Mouse (Mus musculus) CH12.LX (cell line): Measurements from ENCODE around the gene Crybb1. TPM values are rescaled to one million over a fixed set of nuclear protein-coding genes. Genes with fewer than 3 reads are reported as not detected.

ENCODE experiments used
- DNase-seq: peaks from one replicate; pipeline ENCODE4 v3.0.0-alpha.2; 2013; ENCODE audit errors: extremely low read depth
- H3K27ac ChIP-seq: 2 replicates; pipeline ENCODE4 v1.5.1; 2012; ENCODE audit warnings: low read depth, mild to moderate bottlenecking, control low read depth, moderate library complexity; ENCODE audit not compliant: insufficient read depth
- H3K27me3 ChIP-seq: replicated peaks from 2 replicates; pipeline ENCODE3; 2012; ENCODE audit warnings: inconsistent platforms
- H3K36me3 ChIP-seq, 2 experiments: replicated peaks in 1 of 2; 2 replicates each; pipeline versions ENCODE3 to v1.6.1; 2012; ENCODE audit warnings: inconsistent platforms in 1 of 2, low read length in 1 of 2, mild to moderate bottlenecking in 1 of 2, mixed read lengths in 1 of 2, moderate library complexity in 1 of 2; ENCODE audit not compliant: control insufficient read depth in 1 of 2, insufficient read depth in 1 of 2
- H3K4me1 ChIP-seq, 2 experiments: 2 replicates each; pipeline ENCODE4 v1.6.1; 2012; ENCODE audit warnings: inconsistent platforms in 1 of 2, moderate library complexity in 1 of 2; ENCODE audit not compliant: insufficient read depth in 2 of 2, control insufficient read depth in 1 of 2
- H3K4me2 ChIP-seq: 2 replicates; pipeline ENCODE4 v1.6.1; 2012; ENCODE audit warnings: low read depth, mild to moderate bottlenecking, control low read depth; ENCODE audit not compliant: poor library complexity, insufficient read depth, severe bottlenecking
- H3K4me3 ChIP-seq, 3 experiments: fragments of 150-350 bp in 1 of 3; sonication (generic) in 1 of 3; replicated peaks in 1 of 3; 2 replicates each; pipeline versions ENCODE3 to v1.5.1; 2011 to 2012; ENCODE audit warnings: low read depth in 2 of 3, low read length in 2 of 3, mild to moderate bottlenecking in 2 of 3, moderate library complexity in 2 of 3, control low read depth in 1 of 3, improper control_type of control experiment in 1 of 3, inconsistent platforms in 1 of 3, mixed read lengths in 1 of 3; ENCODE audit not compliant: poor library complexity in 1 of 3
- H3K79me2 ChIP-seq: replicated peaks from 2 replicates; pipeline ENCODE4 v1.6.1; 2012; ENCODE audit warnings: mild to moderate bottlenecking, moderate library complexity; ENCODE audit not compliant: control insufficient read depth, poor library complexity, insufficient read depth, severe bottlenecking; ENCODE audit errors: extremely low read depth
- H3K9ac ChIP-seq: 2 replicates; pipeline ENCODE4 v1.6.1; 2012; ENCODE audit warnings: low read depth, mild to moderate bottlenecking, control low read depth, moderate library complexity; ENCODE audit not compliant: insufficient read depth
- H3K9me3 ChIP-seq: replicated peaks from 2 replicates; pipeline ENCODE3; 2012; ENCODE audit warnings: low read length, inconsistent platforms, mixed read lengths
- BHLHE40 ChIP-seq: IDR thresholded peaks from 2 replicates; pipeline ENCODE4 v1.6.1; 2011; ENCODE audit warnings: mild to moderate bottlenecking, low read depth, low read length, improper control_type of control experiment
- CHD1 ChIP-seq: IDR thresholded peaks from 2 replicates; pipeline ENCODE4 v1.6.1; 2012; ENCODE audit warnings: low read depth, low read length, improper control_type of control experiment, inconsistent platforms
- CHD2 ChIP-seq: IDR thresholded peaks from 2 replicates; pipeline ENCODE4 v1.6.1; 2011; ENCODE audit warnings: low read length, improper control_type of control experiment
- ELF1 ChIP-seq: IDR thresholded peaks from 2 replicates; pipeline ENCODE4 v1.6.1; 2014; ENCODE audit warnings: low read depth, mild to moderate bottlenecking, inconsistent platforms, low read length, improper control_type of control experiment
- EP300 ChIP-seq: IDR thresholded peaks from 2 replicates; pipeline ENCODE4 v1.6.1; 2011; ENCODE audit warnings: low read length, improper control_type of control experiment
- GABPA ChIP-seq: IDR thresholded peaks from 2 replicates; pipeline ENCODE4 v1.6.1; 2012; ENCODE audit warnings: low read depth, low read length, improper control_type of control experiment, inconsistent platforms; ENCODE audit not compliant: insufficient replicate concordance
- IRF4 ChIP-seq: IDR thresholded peaks from 2 replicates; pipeline ENCODE4 v1.6.1; 2014; ENCODE audit warnings: low read depth, mild to moderate bottlenecking, inconsistent platforms, low read length, improper control_type of control experiment
- MAX ChIP-seq: IDR thresholded peaks from 2 replicates; pipeline ENCODE4 v1.6.1; 2011; ENCODE audit warnings: low read length, improper control_type of control experiment
- MYC ChIP-seq: IDR thresholded peaks from 2 replicates; pipeline ENCODE4 v1.6.1; 2011; ENCODE audit warnings: low read depth, mild to moderate bottlenecking, improper control_type of control experiment, low read length
- NRF1 ChIP-seq: IDR thresholded peaks from 2 replicates; pipeline ENCODE4 v1.6.1; 2014; ENCODE audit warnings: low read depth, mild to moderate bottlenecking, inconsistent platforms, low read length, improper control_type of control experiment, moderate library complexity
- PAX5 ChIP-seq: IDR thresholded peaks from 2 replicates; pipeline ENCODE4 v1.6.1; 2012; ENCODE audit warnings: low read length, inconsistent platforms, mixed read lengths
- SIN3A ChIP-seq: IDR thresholded peaks from 2 replicates; pipeline ENCODE4 v1.6.1; 2012; ENCODE audit warnings: low read length, improper control_type of control experiment, inconsistent platforms
- USF2 ChIP-seq: conservative IDR thresholded peaks from 2 replicates; pipeline ENCODE4 v1.6.1; 2011; ENCODE audit warnings: low read depth, low read length, improper control_type of control experiment
- ZC3H11A ChIP-seq: IDR thresholded peaks from 2 replicates; pipeline ENCODE4 v1.6.1; 2012; ENCODE audit warnings: low read depth, mild to moderate bottlenecking, inconsistent platforms, low read length, improper control_type of control experiment
- ZMIZ1 ChIP-seq: IDR thresholded peaks from 2 replicates; pipeline ENCODE4 v1.6.1; 2012; ENCODE audit warnings: low read depth, mild to moderate bottlenecking, inconsistent platforms, low read length, improper control_type of control experiment
- ZNF384 ChIP-seq: IDR thresholded peaks from 2 replicates; pipeline ENCODE4 v1.6.1; 2012; ENCODE audit warnings: low read depth, low read length, improper control_type of control experiment, inconsistent platforms
- dilution Hi-C: fragments of 300-500 bp; cut with MboI; formaldehyde crosslinking; loops from 2 replicates; pipeline ENCODE4 v1.14.3; 2020; ENCODE audit warnings: low sequenced_read_pairs; ENCODE audit not compliant: extremely low pct_unique_long_range_greater_than_20kb, extremely low pct_ligation_motif_present
- in situ Hi-C: fragments of 300-500 bp; cut with MboI; formaldehyde crosslinking; loops from 3 replicates; pipeline ENCODE4 v1.14.3; 2019; ENCODE audit warnings: low sequenced_read_pairs, low pct_ligation_motif_present, low pct_unique_long_range_greater_than_20kb, mixed read lengths
- polyA plus RNA-seq: library from polyadenylated mRNA; unstranded; fragments of >175 nt; gene quantifications from 2 replicates; pipeline ENCODE4 v1.2.1, GENCODE M21; 2012; ENCODE audit warnings: low read depth; ENCODE audit not compliant: insufficient read length
- total RNA-seq, 2 experiments: library from RNA; depleted of rRNA; stranded (reverse); fragments of 300-350 nt in 1 of 2; fragments of >200 nt in 1 of 2; gene quantifications; 2 replicates each; pipeline ENCODE4 v1.2.3; 2012 to 2014

Crybb1 gene
- total and polyA plus RNA-seq, 3 experiments, result not detected

DNA sequence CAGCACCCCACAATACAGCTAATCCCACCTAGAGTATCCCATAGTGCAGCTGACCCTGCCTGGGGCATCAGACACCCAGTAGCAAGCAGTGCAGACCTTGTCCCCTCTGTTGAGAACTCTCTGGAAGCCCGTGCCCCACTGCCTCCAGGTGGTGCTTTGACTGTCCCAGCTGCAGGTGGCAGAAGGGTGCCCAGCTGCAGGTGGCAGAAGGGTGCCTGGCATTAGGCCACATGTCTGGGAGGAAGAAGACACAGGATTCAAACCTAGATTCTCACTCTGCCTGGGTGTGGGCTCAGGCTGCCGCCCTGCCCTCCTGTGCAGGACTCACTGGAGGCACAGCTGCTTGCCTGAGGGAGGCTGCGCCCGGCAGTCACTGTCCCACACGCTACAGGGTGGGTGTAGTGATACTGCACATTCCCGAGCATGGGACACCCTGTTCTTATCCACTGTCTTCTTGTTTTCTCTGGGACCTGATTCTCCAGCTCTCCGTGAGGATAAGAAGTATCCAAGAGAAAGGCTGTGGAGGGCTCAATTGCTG lies 30.0 kb downstream of the Crybb1 start:
- in situ Hi-C loops (no loop called here), dilution Hi-C loops (no loop called here)
- H3K9ac ChIP-seq, result no peak overlapping the region
- no peak overlapping the region for H3K4me3 ChIP-seq
- H3K4me2 ChIP-seq, result no peak overlapping the region
- DNase-seq, result no peak
- no peaks in the 10 kb centered on the region for H3K27me3 ChIP-seq
- H3K79me2 ChIP-seq, result no peaks in the 10 kb centered on the region
- H3K4me1 ChIP-seq, result peaks cover 25 to 58% of the 10 kb centered on the region in 2 experiments
- no peak overlapping the region for H3K27ac ChIP-seq
- H3K36me3 ChIP-seq, result peaks cover 0 to 22% of the 10 kb centered on the region in 2 experiments
- no peak for TF ChIP-seq BHLHE40
- no peak for TF ChIP-seq ZMIZ1
- no peak for TF ChIP-seq ZNF384
- no peak for TF ChIP-seq EP300
- no peak for TF ChIP-seq USF2
- no peak for TF ChIP-seq MYC
- TF ChIP-seq MAX, result no peak
- TF ChIP-seq GABPA, result no peak
- no peak for TF ChIP-seq IRF4
- no peak for TF ChIP-seq ELF1
- no peak for TF ChIP-seq PAX5
- TF ChIP-seq SIN3A, result no peak
- TF ChIP-seq CHD1, result no peak
- no peak for TF ChIP-seq NRF1
- no peak for TF ChIP-seq CHD2
- no peaks in the 10 kb centered on the region for H3K9me3 ChIP-seq

DNA sequence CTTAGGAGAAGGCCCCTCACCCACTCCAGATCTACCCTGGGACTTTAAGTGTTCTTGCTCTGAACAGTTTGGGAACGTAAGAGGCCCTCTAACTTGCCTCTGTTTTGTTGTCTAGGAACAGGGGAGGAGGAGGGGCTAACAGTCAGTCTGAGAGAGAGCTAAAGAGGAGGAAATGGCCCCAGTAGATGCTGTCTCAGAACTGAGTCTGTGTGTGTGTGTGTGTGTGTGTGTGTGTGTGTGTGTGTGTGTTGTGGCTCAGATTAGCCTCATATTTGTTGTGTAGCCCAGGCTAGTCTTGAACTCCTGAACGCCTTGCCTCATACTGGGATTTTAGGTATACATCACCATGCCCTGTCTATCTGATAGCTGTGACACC lies 31.0 kb downstream of the Crybb1 start:
- Histone ChIP-seq H3K9ac (no peak overlapping the region), H3K27me3 (no peaks in the 10 kb centered on the region), H3K4me3 (no peak overlapping the region), H3K4me1 (peaks cover 25 to 64% of the 10 kb centered on the region in 2 experiments)
- dilution Hi-C loops, result no loop called here
- TF ChIP-seq CHD2 (0 out of 2 replicates have a peak, but pooled peaks have one; percentile 16), ZC3H11A (no peak)
- TF ChIP-seq, all 38 proteins: peak for 1
- in situ Hi-C loops, result no loop called here
- Histone ChIP-seq H3K27ac (no peak overlapping the region), H3K79me2 (no peaks in the 10 kb centered on the region), H3K4me2 (peak overlapping the region; percentile 44), H3K36me3 (peaks cover 0 to 22% of the 10 kb centered on the region in 2 experiments), H3K9me3 (no peaks in the 10 kb centered on the region)
- DNase-seq, result peak; percentile 50
